Mouse (Mus musculus): ENCODE data around the gene Krtcap3. TPM values are rescaled to one million over a fixed set of nuclear protein-coding genes. Genes with fewer than 3 reads are reported as not detected.
A peak's percentile ranks its signal among the peaks of the same experiment; 100 is the strongest.

Gene Krtcap3
- polyA plus RNA-seq, 1 experiment from 2014 or later, result 64.2 TPM

GRCm38 (mm10) chr5:31291361-31291688, 39.8 kb downstream of the Krtcap3 start:
- no peak for ATAC-seq (ENCODE audit: insufficient read depth, low FRiP score)
- 3% methylated on average over 9 of the region's 9 CpGs for WGBS
- Histone ChIP-seq H3K4me2 (ENCODE audit: low read depth, low read length) (peak overlapping the region; percentile 76), H3K4me3 (replicated peaks; ENCODE audit: low read length) (peak overlapping the region; percentile 68), H3K27ac (ENCODE audit: low read length) (peak overlapping the region; percentile 87), H3K27me3 (ENCODE audit: control insufficient read depth, insufficient read depth, low read length) (no peaks in the 10 kb centered on the region), H3K9ac (ENCODE audit: low read length) (peak overlapping the region; percentile 74), H3K9me3 (replicated peaks; ENCODE audit: control insufficient read depth, low read length) (no peaks in the 10 kb centered on the region), H3K4me1 (ENCODE audit: control insufficient read depth, insufficient read depth, low read length) (peaks cover 15% of the 10 kb centered on the region; the same call in 1 of the 2 replicates), H3K36me3 (ENCODE audit: control insufficient read depth, insufficient read depth, low read length) (no peaks in the 10 kb centered on the region)

- Histone ChIP-seq H3K9ac (ENCODE audit: low read length) (peak overlapping the region; percentile 93), H3K27ac (ENCODE audit: low read length) (peak overlapping the region; percentile 19; the same call in 1 of the 2 replicates), H3K4me1 (ENCODE audit: control insufficient read depth, insufficient read depth, low read length) (peaks cover 13% of the 10 kb centered on the region; the same call in 1 of the 2 replicates), H3K4me3 (replicated peaks; ENCODE audit: low read length) (peak overlapping the region; percentile 79), H3K4me2 (ENCODE audit: low read depth, low read length) (peak overlapping the region; percentile 96), H3K27me3 (ENCODE audit: control insufficient read depth, insufficient read depth, low read length) (no peaks in the 10 kb centered on the region), H3K9me3 (replicated peaks; ENCODE audit: control insufficient read depth, low read length) (no peaks in the 10 kb centered on the region), H3K36me3 (ENCODE audit: control insufficient read depth, insufficient read depth, low read length) (no peaks in the 10 kb centered on the region)
- WGBS, result 6% methylated on average over 29 of the region's 29 CpGs
- ATAC-seq (ENCODE audit: insufficient read depth, low FRiP score), result no peak
Measured at GRCm38 (mm10) chr5:31294964-31295605, 43.6 kb downstream of the Krtcap3 start.

- peak within 1 kb of the TSS; percentile 19; the same call in 1 of the 2 replicates for H3K27ac ChIP-seq (ENCODE audit: low read length)
- peak within 1 kb of the TSS; percentile 93 for H3K9ac ChIP-seq (ENCODE audit: low read length)
- peaks cover 10% of the 10 kb centered on the region; the same call in 1 of the 2 replicates for H3K4me1 ChIP-seq (ENCODE audit: control insufficient read depth, insufficient read depth, low read length)
- H3K27me3 ChIP-seq (ENCODE audit: control insufficient read depth, insufficient read depth, low read length), result no peaks in the 10 kb centered on the region
- under 1% methylated on average over 38 of the region's 46 CpGs for WGBS
- peak; percentile 56 for ATAC-seq (ENCODE audit: insufficient read depth, low FRiP score)
- H3K4me3 ChIP-seq (replicated peaks; ENCODE audit: low read length), result peak within 1 kb of the TSS; percentile 79
- H3K36me3 ChIP-seq (ENCODE audit: control insufficient read depth, insufficient read depth, low read length), result no peaks in the 10 kb centered on the region
- H3K9me3 ChIP-seq (replicated peaks; ENCODE audit: control insufficient read depth, low read length), result no peaks in the 10 kb centered on the region
- peak within 1 kb of the TSS; percentile 96 for H3K4me2 ChIP-seq (ENCODE audit: low read depth, low read length)
Measured at GRCm38 (mm10) chr5:31295606-31296141, 44.2 kb downstream of the Krtcap3 start, which contains the start of gene Fndc4. Gene Fndc4 (minus strand): TSS chr5:31296080.

- ATAC-seq (ENCODE audit: insufficient read depth, low FRiP score), result no peak
- Histone ChIP-seq H3K36me3 (ENCODE audit: control insufficient read depth, insufficient read depth, low read length) (no peaks in the 10 kb centered on the region), H3K4me1 (ENCODE audit: control insufficient read depth, insufficient read depth, low read length) (peaks cover 10% of the 10 kb centered on the region; the same call in 1 of the 2 replicates), H3K4me2 (ENCODE audit: low read depth, low read length) (peak within 1 kb of the TSS; percentile 96), H3K9me3 (replicated peaks; ENCODE audit: control insufficient read depth, low read length) (no peaks in the 10 kb centered on the region), H3K9ac (ENCODE audit: low read length) (no peak within 1 kb of the TSS), H3K27ac (ENCODE audit: low read length) (no peak within 1 kb of the TSS), H3K27me3 (ENCODE audit: control insufficient read depth, insufficient read depth, low read length) (no peaks in the 10 kb centered on the region), H3K4me3 (replicated peaks; ENCODE audit: low read length) (peak within 1 kb of the TSS; percentile 79; the same call in 1 of the 2 replicates)
- WGBS, result 58% methylated on average over 13 of the region's 13 CpGs
Measured at GRCm38 (mm10) chr5:31297047-31297757, 45.7 kb downstream of the Krtcap3 start, which contains the start of gene Gckr. Gene Gckr (plus strand): TSS chr5:31297443.

GRCm38 (mm10) chr5:31297981-31298380, 46.5 kb downstream of the Krtcap3 start:
- H3K27ac ChIP-seq (ENCODE audit: low read length), result no peak overlapping the region
- no peaks in the 10 kb centered on the region for H3K9me3 ChIP-seq (replicated peaks; ENCODE audit: control insufficient read depth, low read length)
- H3K9ac ChIP-seq (ENCODE audit: low read length), result no peak overlapping the region
- no peaks in the 10 kb centered on the region for H3K27me3 ChIP-seq (ENCODE audit: control insufficient read depth, insufficient read depth, low read length)
- 74% methylated on average over 3 of the region's 3 CpGs for WGBS
- H3K36me3 ChIP-seq (ENCODE audit: control insufficient read depth, insufficient read depth, low read length), result no peaks in the 10 kb centered on the region
- peaks cover 10% of the 10 kb centered on the region; the same call in 1 of the 2 replicates for H3K4me1 ChIP-seq (ENCODE audit: control insufficient read depth, insufficient read depth, low read length)
- H3K4me2 ChIP-seq (ENCODE audit: low read depth, low read length), result no peak overlapping the region
- no peak overlapping the region for H3K4me3 ChIP-seq (replicated peaks; ENCODE audit: low read length)
- no peak for ATAC-seq (ENCODE audit: insufficient read depth, low FRiP score)

- Histone ChIP-seq H3K4me3 (replicated peaks; ENCODE audit: low read length) (no peak overlapping the region), H3K4me2 (ENCODE audit: low read depth, low read length) (no peak overlapping the region), H3K27me3 (ENCODE audit: control insufficient read depth, insufficient read depth, low read length) (no peaks in the 10 kb centered on the region), H3K4me1 (ENCODE audit: control insufficient read depth, insufficient read depth, low read length) (peaks cover 10% of the 10 kb centered on the region; the same call in 1 of the 2 replicates), H3K9ac (ENCODE audit: low read length) (no peak overlapping the region), H3K27ac (ENCODE audit: low read length) (no peak overlapping the region), H3K9me3 (replicated peaks; ENCODE audit: control insufficient read depth, low read length) (no peaks in the 10 kb centered on the region), H3K36me3 (ENCODE audit: control insufficient read depth, insufficient read depth, low read length) (no peaks in the 10 kb centered on the region)
- no peak for ATAC-seq (ENCODE audit: insufficient read depth, low FRiP score)
- WGBS, result 52% methylated on average over 2 of the region's 2 CpGs
Measured at GRCm38 (mm10) chr5:31298486-31298885, 47.0 kb downstream of the Krtcap3 start.

GRCm38 (mm10) chr5:31301866-31302265, 50.4 kb downstream of the Krtcap3 start:
- H3K27me3 ChIP-seq (ENCODE audit: control insufficient read depth, insufficient read depth, low read length), result no peaks in the 10 kb centered on the region
- 75% methylated on average over 7 of the region's 8 CpGs for WGBS
- no peaks in the 10 kb centered on the region for H3K9me3 ChIP-seq (replicated peaks; ENCODE audit: control insufficient read depth, low read length)
- H3K4me3 ChIP-seq (replicated peaks; ENCODE audit: low read length), result no peak overlapping the region
- H3K4me1 ChIP-seq (ENCODE audit: control insufficient read depth, insufficient read depth, low read length), result no peaks in the 10 kb centered on the region
- H3K27ac ChIP-seq (ENCODE audit: low read length), result no peak overlapping the region
- H3K4me2 ChIP-seq (ENCODE audit: low read depth, low read length), result no peak overlapping the region
- no peak for ATAC-seq (ENCODE audit: insufficient read depth, low FRiP score)
- H3K36me3 ChIP-seq (ENCODE audit: control insufficient read depth, insufficient read depth, low read length), result no peaks in the 10 kb centered on the region
- no peak overlapping the region for H3K9ac ChIP-seq (ENCODE audit: low read length)

Data from stomach, embryonic 16.5 days (tissue).